Mouse (Mus musculus): Measurements from ENCODE around the gene Anks6.

- TF ChIP-seq CTCF (IDR thresholded peaks at IDR 0.05; ENCODE audit: low read depth) (no peak), EP300 (IDR thresholded peaks at IDR 0.05; ENCODE audit: low read depth) (no peak)
Observed at GRCm38 (mm10) chr4:47079997-47080646, 22.9 kb upstream of the Anks6 start.

Data from liver, postnatal 0 days (tissue).